Mouse (Mus musculus) G1E (cell line): Measurements from ENCODE around the gene Trak2.

Source experiments
- CTCF ChIP-seq: IDR thresholded peaks from 2 replicates; pipeline ENCODE4 v1.5.1; 2012; ENCODE audit warnings: low read depth, low read length, inconsistent platforms, mixed read lengths
- GATA1 ChIP-seq: IDR thresholded peaks from 2 replicates; pipeline ENCODE4 v1.6.1; 2012; ENCODE audit warnings: borderline replicate concordance, low read length, inconsistent platforms, mixed read lengths

DNA sequence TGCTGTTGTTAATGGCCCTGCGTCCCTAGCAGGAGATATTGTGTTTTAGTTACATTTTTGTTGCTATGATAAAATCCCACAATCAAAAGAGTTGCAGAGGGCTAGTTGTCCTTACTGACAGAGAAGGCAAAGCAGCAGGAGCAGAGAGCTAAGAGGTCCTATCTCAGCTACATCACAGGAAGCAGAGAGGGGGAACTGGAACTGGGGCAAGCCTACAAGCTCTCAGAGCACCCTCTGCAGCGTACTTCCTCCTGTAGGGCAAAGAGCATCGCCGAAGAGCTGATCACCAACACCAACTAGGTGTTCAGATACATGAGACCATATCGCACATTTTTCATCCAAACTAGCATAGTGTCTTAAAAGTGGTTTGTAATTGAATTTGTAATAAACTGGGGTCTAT, 22.1 kb upstream of the Trak2 start:
- no peak for TF ChIP-seq CTCF
- TF ChIP-seq GATA1 = no peak
